In genomic region chr1:37288941-37289340, GRCm38 (mm10) we compare ENCODE assay signal across 13 mouse cellular contexts.
"Had no signal": no experiment of that assay in that cellular context is flagged by ENCODE, and none has a peak within 500 bp of the region (broad histone marks: within the 10 kb centered on the region; RNA-seq: fewer than 3 reads in every experiment).

No protein-coding gene starts in this region.

- H3K4me1 ChIP-seq: kidney, embryonic 15.5 days; limb, embryonic 13.5 days; neural tube, embryonic 12.5 days had no signal

- H3K4me2 ChIP-seq: kidney, embryonic 15.5 days; limb, embryonic 13.5 days; neural tube, embryonic 12.5 days had no signal

- H3K27me3 ChIP-seq: kidney, embryonic 15.5 days; limb, embryonic 13.5 days; neural tube, embryonic 12.5 days had no signal

- H3K27ac ChIP-seq: kidney, embryonic 15.5 days; limb, embryonic 13.5 days; liver, embryonic 14.5 days; neural tube, embryonic 12.5 days had no signal

- H3K36me3 ChIP-seq: kidney, embryonic 15.5 days; limb, embryonic 13.5 days; neural tube, embryonic 12.5 days had no signal

- H3K4me3 ChIP-seq: kidney, embryonic 15.5 days; limb, embryonic 13.5 days; neural tube, embryonic 12.5 days had no signal

- ATAC-seq: intestine, embryonic 16.5 days had no signal

- H3K9me3 ChIP-seq: kidney, embryonic 15.5 days; limb, embryonic 13.5 days; neural tube, embryonic 12.5 days had no signal

- H3K9ac ChIP-seq: kidney, embryonic 15.5 days; limb, embryonic 13.5 days; liver, embryonic 14.5 days; neural tube, embryonic 12.5 days had no signal

- DNase-seq: kidney, adult 2 months; kidney, postnatal 14 days; layer of hippocampus, adult 9-11 months; left cerebral cortex, postnatal 4 days; lung, adult 18-20 months; lung, postnatal 36 days; spleen, adult 18-20 months; thymus, postnatal 4 days had no signal
